Mouse (Mus musculus): ENCODE measurements around the gene Olfr202.
"Not testable (repeated sequence)": the region's sequence is repeated elsewhere in the genome, so short reads cannot be mapped to it uniquely, and the experiment has no call there.

Gene Olfr202

DNA sequence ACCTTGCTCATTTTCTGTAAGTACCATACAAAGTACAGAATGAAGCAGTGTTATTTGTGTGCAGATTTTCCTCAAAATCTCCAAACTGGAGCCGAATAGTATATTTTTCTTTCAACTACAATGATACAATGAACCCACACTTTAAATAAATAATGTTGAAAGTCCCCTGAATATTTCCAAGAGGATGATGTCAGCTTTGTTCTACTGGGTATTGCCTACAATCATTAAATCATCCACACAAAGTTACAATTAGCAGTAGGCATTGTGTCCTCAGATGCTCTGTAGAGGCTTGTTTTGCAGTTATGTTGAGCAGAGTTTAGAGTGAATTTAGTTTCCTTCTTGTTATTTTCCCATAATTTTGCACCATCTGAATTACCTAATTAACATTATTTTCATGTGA is at the start of gene Olfr202:
Gene Olfr202, minus strand, starts transcription at position 101 of the 400 bp plus-strand sequence.
- no peak for DNase-seq

DNA sequence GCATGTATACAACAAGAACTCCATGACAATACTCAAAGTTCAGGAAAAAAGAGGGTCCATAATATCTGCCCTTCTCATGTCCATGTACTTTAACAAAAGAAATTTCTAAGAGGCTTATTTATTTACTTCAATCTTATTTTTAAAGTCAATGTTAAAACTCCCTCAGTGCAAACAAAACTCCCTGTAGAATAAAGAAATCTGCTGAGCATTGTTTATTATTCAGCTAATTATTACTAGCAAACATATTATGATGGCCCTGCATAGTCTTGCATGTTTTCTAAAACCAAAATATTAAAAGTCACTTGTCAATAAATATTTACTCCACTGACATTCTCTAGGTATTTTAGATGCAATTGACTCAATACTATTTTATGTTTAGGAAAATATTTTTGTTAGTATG is 44.4 kb upstream of the Olfr202 start, which contains the start of gene Olfr205:
Gene Olfr205, minus strand, starts transcription at position 101 of the 400 bp plus-strand sequence.
- DNase-seq: no peak

DNA sequence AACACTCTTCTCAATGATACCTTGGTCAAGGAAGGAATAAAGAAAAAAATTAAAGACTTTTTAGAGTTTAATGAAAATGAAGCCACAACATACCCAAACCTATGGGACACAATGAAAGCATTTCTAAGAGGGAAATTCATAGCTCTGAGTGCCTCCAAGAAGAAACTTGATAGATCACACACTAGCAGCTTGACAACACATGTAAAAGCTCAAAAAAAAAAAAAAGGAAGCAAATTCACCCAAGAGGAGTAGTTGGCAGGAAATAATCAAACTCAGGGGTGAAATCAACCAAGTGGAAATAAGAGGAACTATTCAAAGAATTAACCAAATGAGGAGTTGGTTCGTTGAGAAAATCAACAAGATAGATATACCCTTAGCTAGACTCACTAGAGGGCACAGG is 36.7 kb upstream of the Olfr202 start:
- DNase-seq: not testable (repeated sequence)

DNA sequence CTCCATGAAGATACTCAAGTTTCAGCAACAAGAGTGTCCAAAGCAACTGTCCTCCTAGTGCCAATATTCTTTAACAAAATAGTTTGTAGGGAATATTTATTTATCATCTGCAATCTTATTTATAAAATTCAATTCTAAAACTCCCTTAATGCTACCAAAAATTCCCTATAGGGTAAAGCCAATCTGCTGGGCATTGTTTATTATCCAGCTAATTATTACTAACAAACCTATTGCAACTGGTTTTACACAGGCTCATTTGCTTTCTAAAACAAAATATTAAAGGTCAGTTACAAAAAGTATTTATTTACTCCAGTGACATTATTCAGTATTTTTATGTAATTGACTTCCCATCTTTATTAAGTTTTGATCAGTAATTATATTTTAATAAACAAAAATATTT is 31.6 kb upstream of the Olfr202 start, which contains the start of gene Olfr204:
Gene Olfr204, minus strand, starts transcription at position 101 of the 400 bp plus-strand sequence.
- no peak for DNase-seq

DNA sequence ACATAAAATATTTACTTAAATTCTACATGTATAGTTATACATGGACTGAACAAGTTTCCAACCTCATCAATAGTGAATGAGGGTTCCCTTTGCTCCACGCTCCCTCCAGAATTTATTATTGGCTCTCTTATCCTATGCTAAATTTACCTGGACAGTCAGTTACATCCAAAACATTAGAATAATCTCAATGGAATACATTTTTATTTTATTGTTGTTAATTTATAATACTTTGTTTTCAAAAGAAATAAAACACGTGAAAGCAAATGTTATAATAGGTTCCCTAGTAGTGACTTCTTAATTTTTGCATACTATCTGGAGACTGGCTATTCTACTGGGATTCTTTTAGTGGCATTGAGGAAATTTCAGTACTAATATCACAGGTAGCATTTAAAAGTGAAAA is 12.0 kb upstream of the Olfr202 start, which contains the start of gene Olfr203:
Gene Olfr203, plus strand, starts transcription at position 301 of the 400 bp plus-strand sequence.
- no peak for DNase-seq

DNA sequence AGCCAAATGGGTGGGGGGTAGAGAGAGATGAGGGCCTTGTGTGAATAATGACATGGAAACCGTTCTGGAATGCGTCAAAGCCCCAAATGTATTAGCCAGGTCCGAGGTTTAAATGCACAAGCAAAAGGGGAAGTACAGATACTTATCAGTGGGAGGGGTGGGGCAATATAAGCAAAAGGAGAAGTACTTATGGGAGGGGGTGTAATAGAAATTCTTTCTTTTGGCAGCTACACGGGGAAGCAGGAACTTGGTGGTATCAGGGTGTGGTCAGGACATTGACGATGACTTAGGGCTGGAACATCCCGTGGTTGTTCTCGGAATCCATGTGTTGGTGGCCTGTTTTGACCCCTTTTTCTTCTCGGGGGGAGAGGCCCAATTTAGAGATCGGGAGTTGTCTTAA is 983 bp upstream of the Olfr202 start:
- not testable (repeated sequence) for DNase-seq

DNA sequence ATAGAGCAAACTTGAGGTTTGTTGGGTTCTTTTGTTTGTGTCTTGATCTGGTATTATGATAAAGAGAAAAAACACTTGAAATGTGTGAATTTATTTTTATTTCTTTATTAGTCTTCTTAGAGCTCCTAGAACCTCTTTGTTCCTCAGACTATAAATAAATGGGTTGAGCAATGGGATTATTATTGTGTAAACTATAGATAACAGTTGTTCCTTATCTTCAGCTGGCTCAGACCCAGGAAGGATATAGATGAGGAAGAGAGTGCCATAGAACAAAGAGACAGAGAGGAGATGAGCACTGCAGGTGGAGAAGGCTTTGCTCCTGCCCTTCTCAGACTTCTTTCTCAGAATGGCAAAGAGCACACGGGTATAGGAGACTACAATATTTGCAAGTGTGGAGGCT is 3.1 kb downstream of the Olfr202 start:
- no peak for DNase-seq

DNA sequence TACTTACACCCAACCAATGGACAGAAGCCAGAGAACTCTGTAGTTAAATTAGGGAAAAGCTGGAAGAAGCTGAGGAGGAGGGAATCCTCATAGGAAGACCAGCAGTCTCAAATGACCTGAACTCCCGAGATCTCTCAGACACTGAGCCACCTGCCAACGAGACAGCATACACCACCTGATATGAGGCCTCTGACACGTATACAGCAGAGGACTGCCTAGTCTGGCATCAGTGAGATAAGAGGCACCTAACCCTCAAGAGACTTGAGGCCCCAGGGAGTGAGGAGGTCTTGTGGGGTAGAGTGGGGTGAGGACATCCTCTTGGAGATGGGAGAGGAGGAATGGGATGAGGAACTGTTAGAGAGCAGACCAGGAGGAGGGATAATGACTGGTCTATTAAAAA is 6.1 kb downstream of the Olfr202 start:
- DNase-seq: no peak

DNA sequence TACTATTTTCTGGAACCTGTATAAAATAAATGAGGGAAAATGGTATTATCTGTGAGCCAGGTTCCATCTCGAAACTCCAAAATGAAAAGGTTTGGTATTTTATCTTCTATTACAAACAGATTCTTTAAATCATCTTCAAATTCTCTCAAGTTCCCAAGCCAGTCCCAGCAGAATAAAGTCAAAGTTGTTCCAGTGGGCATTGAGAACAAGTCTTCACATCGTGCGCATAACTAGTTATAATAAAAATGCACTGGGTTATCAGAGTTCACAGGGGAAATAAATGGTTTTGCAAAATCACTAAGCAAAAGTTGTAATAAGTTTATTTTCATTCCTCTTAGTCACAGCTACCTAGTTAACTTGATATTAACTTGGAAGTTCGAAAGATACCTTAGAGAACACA is 14.1 kb downstream of the Olfr202 start, which contains the start of gene Olfr201:
Gene Olfr201, minus strand, starts transcription at position 101 of the 400 bp plus-strand sequence.
- DNase-seq: not testable (repeated sequence)

DNA sequence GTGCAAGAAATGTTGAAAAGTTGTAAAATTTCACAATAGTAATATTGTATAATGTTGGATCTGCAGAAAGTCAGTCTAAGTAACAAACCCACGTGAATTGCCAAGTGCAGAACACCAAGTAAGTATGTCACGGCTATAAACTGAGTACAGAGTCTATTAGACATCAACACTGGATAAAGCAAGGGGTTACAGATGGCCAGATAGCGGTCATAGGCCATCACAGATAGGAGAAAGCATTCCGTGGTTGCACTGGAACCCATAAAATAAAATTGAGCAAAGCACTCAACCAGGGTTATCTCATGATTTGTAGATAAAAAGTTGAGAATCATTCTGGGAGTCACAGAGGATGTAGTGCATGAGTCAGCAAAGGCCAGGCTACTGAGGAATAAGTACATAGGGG is 17.5 kb downstream of the Olfr202 start:
- DNase-seq: not testable (repeated sequence)

DNA sequence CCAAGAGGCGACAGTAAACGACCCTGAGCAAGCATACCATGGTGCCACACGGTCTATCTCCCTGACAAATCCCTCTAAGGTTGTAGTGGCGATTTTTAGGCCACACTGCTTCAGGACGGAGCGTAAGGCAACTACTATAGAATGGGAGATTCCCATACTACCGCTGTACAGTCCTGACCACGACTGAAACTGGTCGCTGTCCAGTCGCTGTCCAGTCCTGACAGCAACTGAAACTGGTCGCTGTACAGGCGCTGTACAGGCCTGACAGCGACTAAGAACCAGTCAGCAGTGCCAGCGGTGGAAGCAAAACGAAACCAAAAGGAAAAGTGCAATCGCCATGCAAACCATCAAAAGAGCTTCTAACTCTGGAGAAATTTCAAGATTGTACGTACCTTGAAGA is 36.9 kb downstream of the Olfr202 start:
- no peak for DNase-seq
